Mouse (Mus musculus): Measurements from ENCODE around the gene Agbl1. TPM values are rescaled to one million over a fixed set of nuclear protein-coding genes. Genes with fewer than 3 reads are reported as not detected.

The Agbl1 gene
- polyA plus RNA-seq, 1 experiment from 2014 or later = 0.11 TPM

DNA sequence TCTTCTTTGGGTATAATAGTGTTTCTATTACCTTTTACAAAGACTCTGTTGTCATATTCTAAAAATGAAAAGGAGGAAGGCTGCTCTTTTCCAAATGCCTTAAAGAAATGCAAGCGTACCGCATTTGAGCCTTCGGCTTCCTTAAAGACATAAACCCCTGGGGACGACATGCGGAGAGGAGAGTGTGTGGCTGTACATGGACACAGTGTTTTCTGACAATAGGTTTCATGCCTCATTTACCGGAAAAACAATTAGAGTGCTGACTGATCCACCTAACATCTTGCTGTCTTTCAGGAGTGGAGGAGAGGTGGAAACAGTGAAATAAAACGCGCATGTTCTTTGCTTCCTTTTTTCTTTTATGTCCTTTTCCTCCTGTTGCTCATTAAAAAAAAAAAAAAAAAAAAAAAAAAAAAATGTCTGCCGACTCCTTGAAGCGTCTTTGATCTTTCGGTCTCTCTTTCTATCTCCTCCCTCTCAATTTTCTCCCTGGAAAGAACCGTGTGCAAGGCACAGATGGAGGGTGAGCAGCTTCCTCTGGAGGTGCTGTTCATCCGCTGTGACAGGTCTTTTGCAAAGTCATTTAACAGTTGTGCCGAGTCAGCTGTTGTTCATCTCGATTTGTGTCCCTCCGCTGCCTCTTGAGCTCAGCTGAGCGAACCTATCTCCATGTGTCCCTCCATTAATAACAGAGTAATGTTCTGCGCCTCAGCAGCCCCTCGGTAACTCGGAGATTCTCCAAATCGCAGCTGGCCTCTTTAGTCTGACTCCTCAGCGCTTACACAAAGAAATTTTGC is 659.9 kb downstream of the Agbl1 start:
- WGBS = 43% methylated on average over 22 of the region's 22 CpGs
- Histone ChIP-seq H3K9ac (no peak overlapping the region), H3K36me3 (no peaks in the 10 kb centered on the region), H3K4me1 (no peaks in the 10 kb centered on the region), H3K9me3 (no peaks in the 10 kb centered on the region), H3K27me3 (no peaks in the 10 kb centered on the region), H3K27ac (no peak overlapping the region), H3K4me3 (no peak overlapping the region), H3K4me2 (replicated peaks) (no peak overlapping the region; the same call in 1 of the 2 replicates)
- ATAC-seq (ENCODE audit: low FRiP score, low read depth) = no peak

DNA sequence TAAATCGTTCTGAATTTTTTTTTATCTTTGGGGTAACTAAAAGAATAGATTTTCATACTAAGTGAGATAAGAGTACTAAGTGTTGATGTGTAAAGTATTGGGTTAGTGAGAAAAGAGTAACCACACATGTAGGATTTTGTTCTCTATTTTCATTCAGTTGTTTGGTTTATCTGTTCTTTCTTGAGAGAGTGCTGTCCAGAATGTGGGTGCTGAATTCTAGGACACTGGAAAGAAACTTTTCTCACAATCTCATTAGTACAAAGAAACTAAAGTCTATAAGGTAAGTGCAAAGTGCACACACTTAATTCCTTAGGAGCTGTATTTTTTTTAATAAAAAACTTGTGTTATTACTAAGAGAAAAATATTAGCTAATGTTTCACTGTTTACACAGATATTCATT is 674.4 kb downstream of the Agbl1 start:
- Histone ChIP-seq H3K4me1 (no peaks in the 10 kb centered on the region), H3K9me3 (no peaks in the 10 kb centered on the region), H3K27ac (no peak overlapping the region), H3K27me3 (no peaks in the 10 kb centered on the region), H3K4me3 (no peak overlapping the region), H3K36me3 (no peaks in the 10 kb centered on the region), H3K9ac (no peak overlapping the region), H3K4me2 (replicated peaks) (no peak overlapping the region)
- WGBS = 87% methylated on average over 1 of the region's 1 CpGs
- ATAC-seq (ENCODE audit: low FRiP score, low read depth) = no peak

DNA sequence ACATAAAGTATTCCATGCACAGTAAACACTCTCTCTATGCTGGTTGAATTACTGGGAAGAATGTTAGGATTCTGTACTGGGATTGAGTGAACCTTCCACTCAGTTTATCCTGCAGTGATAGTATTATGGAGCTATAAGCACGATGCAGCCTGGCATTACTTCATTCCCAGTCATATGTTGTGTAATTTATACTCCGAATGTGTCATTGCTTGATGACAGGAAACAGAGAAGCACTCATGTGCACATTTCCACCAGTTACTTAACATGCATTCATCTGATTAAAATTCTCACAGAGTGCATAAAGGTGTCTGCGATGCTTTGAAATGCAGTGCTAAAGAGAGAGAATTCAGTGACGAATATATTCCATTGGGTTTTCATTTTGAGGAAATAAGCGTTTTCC is 682.0 kb downstream of the Agbl1 start:
- H3K4me3 ChIP-seq = no peak overlapping the region
- 80% methylated on average over 5 of the region's 5 CpGs for WGBS
- no peaks in the 10 kb centered on the region for H3K27me3 ChIP-seq
- no peak for ATAC-seq (ENCODE audit: low FRiP score, low read depth)
- H3K36me3 ChIP-seq = no peaks in the 10 kb centered on the region
- H3K4me1 ChIP-seq = no peaks in the 10 kb centered on the region
- H3K9me3 ChIP-seq = no peaks in the 10 kb centered on the region
- H3K9ac ChIP-seq = no peak overlapping the region
- no peak overlapping the region for H3K27ac ChIP-seq
- no peak overlapping the region for H3K4me2 ChIP-seq (replicated peaks)

GRCm38 (mm10) chr7:76918871-76919270 is 689.2 kb downstream of the Agbl1 start:
- ATAC-seq (ENCODE audit: low FRiP score, low read depth) = no peak
- Histone ChIP-seq H3K27ac (no peak overlapping the region), H3K4me3 (no peak overlapping the region), H3K9ac (no peak overlapping the region), H3K9me3 (no peaks in the 10 kb centered on the region), H3K4me1 (no peaks in the 10 kb centered on the region), H3K4me2 (replicated peaks) (no peak overlapping the region), H3K27me3 (no peaks in the 10 kb centered on the region), H3K36me3 (no peaks in the 10 kb centered on the region)

- Histone ChIP-seq H3K4me3 (no peak overlapping the region), H3K36me3 (no peaks in the 10 kb centered on the region), H3K27ac (no peak overlapping the region), H3K9me3 (no peaks in the 10 kb centered on the region), H3K4me2 (replicated peaks) (no peak overlapping the region), H3K27me3 (no peaks in the 10 kb centered on the region), H3K9ac (no peak overlapping the region), H3K4me1 (no peaks in the 10 kb centered on the region)
- ATAC-seq (ENCODE audit: low FRiP score, low read depth) = no peak
- WGBS = 65% methylated on average over 2 of the region's 2 CpGs
Measured at GRCm38 (mm10) chr7:76921671-76922070, 692.0 kb downstream of the Agbl1 start.

DNA sequence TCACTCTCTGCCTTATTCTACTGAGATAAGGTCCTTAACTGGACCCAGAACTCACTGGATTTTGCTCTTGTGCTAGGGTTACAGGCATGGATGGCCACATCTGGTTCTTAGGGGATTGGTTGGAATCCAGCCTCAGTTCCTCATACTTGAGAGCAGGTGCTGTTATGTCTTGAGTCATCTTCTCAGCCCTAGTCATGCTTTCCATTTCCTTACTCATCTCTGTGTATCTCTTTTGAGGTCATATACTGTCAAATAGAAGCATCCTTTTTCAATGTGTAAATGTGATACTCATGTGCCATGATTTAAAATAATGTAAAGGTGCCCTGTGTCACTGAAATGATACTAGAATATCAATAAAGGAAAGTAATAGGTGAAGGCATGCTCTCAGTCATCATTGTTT is 705.5 kb downstream of the Agbl1 start:
- ATAC-seq (ENCODE audit: low FRiP score, low read depth) = no peak
- H3K9me3 ChIP-seq = no peaks in the 10 kb centered on the region

DNA sequence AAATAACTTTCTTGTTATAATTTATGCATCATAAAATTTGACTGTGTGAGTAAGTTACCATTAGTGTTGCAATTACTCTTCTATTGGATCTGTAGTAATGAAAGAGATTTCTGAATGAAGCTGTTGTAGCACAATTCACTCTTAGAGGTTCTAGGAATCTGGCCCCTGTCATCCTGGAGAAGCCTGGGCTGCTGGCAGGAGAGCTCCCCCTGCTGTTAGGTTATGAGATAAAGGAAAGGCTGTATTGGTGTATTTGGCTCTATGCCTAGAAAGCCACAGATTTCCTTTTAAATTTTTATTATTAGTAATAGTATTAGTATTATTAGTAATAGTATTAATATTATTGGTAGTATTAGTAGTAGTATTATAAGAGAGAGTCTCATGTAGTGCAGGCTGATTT is 711.8 kb downstream of the Agbl1 start:
- Histone ChIP-seq H3K4me3 (no peak overlapping the region), H3K9me3 (no peaks in the 10 kb centered on the region), H3K36me3 (no peaks in the 10 kb centered on the region), H3K4me2 (replicated peaks) (no peak overlapping the region), H3K27me3 (no peaks in the 10 kb centered on the region), H3K27ac (no peak overlapping the region), H3K4me1 (no peaks in the 10 kb centered on the region), H3K9ac (no peak overlapping the region)
- ATAC-seq (ENCODE audit: low FRiP score, low read depth) = no peak

More for the DNA sequence above, 705.5 kb downstream of the Agbl1 start:
- no peaks in the 10 kb centered on the region for H3K36me3 ChIP-seq
- no peaks in the 10 kb centered on the region for H3K27me3 ChIP-seq
- H3K4me2 ChIP-seq (replicated peaks) = no peak overlapping the region
- no peak overlapping the region for H3K9ac ChIP-seq
- no peak overlapping the region for H3K4me3 ChIP-seq
- no peak overlapping the region for H3K27ac ChIP-seq
- H3K4me1 ChIP-seq = no peaks in the 10 kb centered on the region

- no peak for ATAC-seq (ENCODE audit: low FRiP score, low read depth)
- Histone ChIP-seq H3K36me3 (no peaks in the 10 kb centered on the region), H3K9me3 (no peaks in the 10 kb centered on the region), H3K27me3 (no peaks in the 10 kb centered on the region), H3K4me1 (no peaks in the 10 kb centered on the region), H3K4me2 (replicated peaks) (no peak overlapping the region), H3K4me3 (no peak overlapping the region), H3K27ac (no peak overlapping the region), H3K9ac (no peak overlapping the region)
- 9% methylated on average over 3 of the region's 3 CpGs for WGBS
Measured at GRCm38 (mm10) chr7:76971334-76971733, 741.6 kb downstream of the Agbl1 start.

DNA sequence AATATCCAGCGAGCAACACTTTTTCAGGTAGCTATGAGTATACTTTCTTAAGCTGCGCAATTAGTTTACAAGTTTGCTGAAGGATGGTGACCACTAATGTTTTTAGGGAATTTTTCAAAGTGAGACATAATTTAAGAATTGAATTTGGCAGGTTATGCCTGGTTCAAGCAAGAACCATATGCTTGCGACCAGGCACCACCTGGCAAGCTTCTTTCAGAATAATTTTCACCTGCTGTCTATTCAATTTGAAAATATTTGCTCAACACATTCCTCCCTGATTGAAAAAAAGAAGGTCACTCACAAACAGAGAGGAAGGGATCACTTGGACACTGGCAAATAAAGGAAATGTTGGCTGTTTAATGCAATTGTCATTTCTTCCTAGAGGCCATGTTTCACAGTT is 779.9 kb downstream of the Agbl1 start:
- H3K4me2 ChIP-seq (replicated peaks) = no peak overlapping the region
- no peaks in the 10 kb centered on the region for H3K4me1 ChIP-seq
- no peaks in the 10 kb centered on the region for H3K36me3 ChIP-seq
- no peak for ATAC-seq (ENCODE audit: low FRiP score, low read depth)
- H3K9ac ChIP-seq = no peak overlapping the region
- no peaks in the 10 kb centered on the region for H3K9me3 ChIP-seq
- no peak overlapping the region for H3K27ac ChIP-seq
- no peaks in the 10 kb centered on the region for H3K27me3 ChIP-seq
- WGBS = 83% methylated on average over 3 of the region's 3 CpGs
- H3K4me3 ChIP-seq = no peak overlapping the region

- ATAC-seq (ENCODE audit: low FRiP score, low read depth) = no peak
- H3K9ac ChIP-seq = no peak overlapping the region
- no peak overlapping the region for H3K4me3 ChIP-seq
- H3K27me3 ChIP-seq = no peaks in the 10 kb centered on the region
- no peaks in the 10 kb centered on the region for H3K4me1 ChIP-seq
- no peak overlapping the region for H3K27ac ChIP-seq
- H3K36me3 ChIP-seq = no peaks in the 10 kb centered on the region
- H3K4me2 ChIP-seq (replicated peaks) = no peak overlapping the region
- no peaks in the 10 kb centered on the region for H3K9me3 ChIP-seq
Measured at GRCm38 (mm10) chr7:77029019-77029418, 799.3 kb downstream of the Agbl1 start.

DNA sequence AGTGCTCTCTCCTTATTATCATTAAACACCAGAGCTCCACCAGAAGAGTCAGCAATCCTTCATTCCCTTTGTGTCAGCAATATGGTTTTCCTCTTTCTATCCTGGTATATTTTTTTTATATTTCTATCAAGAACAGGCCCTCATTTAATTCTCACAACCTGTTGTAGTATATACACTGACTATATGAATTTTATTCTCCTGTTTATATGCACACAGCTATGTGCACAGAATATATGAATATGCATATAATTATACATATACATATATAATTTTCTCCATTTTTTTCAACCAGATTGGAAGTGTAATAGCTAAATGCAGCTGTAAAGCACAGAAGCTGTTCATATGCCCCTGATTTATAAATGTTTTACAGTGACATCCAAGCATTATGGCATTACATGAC is 846.3 kb downstream of the Agbl1 start:
- H3K4me1 ChIP-seq = no peaks in the 10 kb centered on the region
- H3K27ac ChIP-seq = no peak overlapping the region
- no peak overlapping the region for H3K9ac ChIP-seq
- H3K4me3 ChIP-seq = no peak overlapping the region
- H3K36me3 ChIP-seq = no peaks in the 10 kb centered on the region
- no peaks in the 10 kb centered on the region for H3K9me3 ChIP-seq
- no peaks in the 10 kb centered on the region for H3K27me3 ChIP-seq
- ATAC-seq (ENCODE audit: low FRiP score, low read depth) = no peak
- no peak overlapping the region for H3K4me2 ChIP-seq (replicated peaks)

GRCm38 (mm10) chr7:77087266-77087665 is 857.6 kb downstream of the Agbl1 start:
- no peak overlapping the region for H3K4me2 ChIP-seq (replicated peaks)
- H3K9ac ChIP-seq = no peak overlapping the region
- no peaks in the 10 kb centered on the region for H3K36me3 ChIP-seq
- 94% methylated on average over 1 of the region's 1 CpGs for WGBS
- no peak for ATAC-seq (ENCODE audit: low FRiP score, low read depth)
- no peaks in the 10 kb centered on the region for H3K4me1 ChIP-seq
- H3K27me3 ChIP-seq = no peaks in the 10 kb centered on the region
- no peak overlapping the region for H3K27ac ChIP-seq
- no peak overlapping the region for H3K4me3 ChIP-seq
- no peaks in the 10 kb centered on the region for H3K9me3 ChIP-seq

DNA sequence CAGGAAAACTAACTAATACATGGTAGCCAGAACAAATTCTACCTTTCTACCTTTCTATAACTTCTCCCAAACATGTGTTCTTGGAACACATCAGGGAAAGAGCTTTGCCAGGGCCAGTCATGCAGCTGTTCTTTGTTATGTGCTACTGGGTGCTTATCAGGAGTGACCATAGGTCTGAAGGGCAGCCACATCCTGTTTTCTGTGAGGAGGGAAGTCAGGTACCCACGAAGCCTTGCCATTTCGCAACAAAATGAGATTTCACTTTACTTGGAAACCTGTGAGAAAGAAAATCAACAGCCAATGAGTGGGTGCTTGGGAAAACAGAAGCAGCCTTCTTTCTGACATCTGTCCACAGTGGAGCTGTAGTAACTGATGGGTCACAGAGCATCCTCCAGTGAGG is 865.5 kb downstream of the Agbl1 start:
- no peak overlapping the region for H3K27ac ChIP-seq
- no peak for ATAC-seq (ENCODE audit: low FRiP score, low read depth)
- H3K4me1 ChIP-seq = no peaks in the 10 kb centered on the region
- no peak overlapping the region for H3K4me2 ChIP-seq (replicated peaks)
- WGBS = 74% methylated on average over 2 of the region's 2 CpGs
- H3K9me3 ChIP-seq = no peaks in the 10 kb centered on the region
- no peaks in the 10 kb centered on the region for H3K36me3 ChIP-seq
- no peaks in the 10 kb centered on the region for H3K27me3 ChIP-seq
- H3K4me3 ChIP-seq = no peak overlapping the region
- H3K9ac ChIP-seq = no peak overlapping the region

Measured in limb, embryonic 13.5 days (tissue).